Mouse (Mus musculus): ENCODE data around the gene Gpi1.

DNA sequence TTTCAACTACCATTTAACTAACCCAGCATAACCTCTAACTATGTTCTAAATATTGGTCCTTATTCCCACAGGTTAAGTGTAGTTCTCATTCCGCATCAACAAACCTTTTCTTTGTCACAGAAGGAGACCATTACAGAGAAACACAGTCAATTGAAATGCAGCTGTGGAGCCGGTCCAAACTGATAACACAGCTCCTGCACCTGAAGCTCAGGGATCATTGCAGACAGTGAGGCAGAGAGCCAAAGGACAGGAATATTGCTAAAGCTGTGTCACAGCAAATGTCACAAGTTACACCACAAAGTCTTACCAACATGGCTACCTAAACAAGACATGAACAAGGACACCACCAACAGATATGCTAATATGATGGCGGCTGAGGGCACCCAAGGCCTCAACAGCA is 45.9 kb upstream of the Gpi1 start:
- no peak for TF ChIP-seq CTCF (IDR thresholded peaks at IDR 0.05; ENCODE audit: control insufficient read depth, insufficient read depth, insufficient replicate concordance, low read depth, low read length)
- TF ChIP-seq POLR2A (IDR thresholded peaks at IDR 0.05; ENCODE audit: control insufficient read depth, low read depth, low read length) = no peak
